Mouse (Mus musculus): ENCODE measurements around the gene Rp2.

- TF ChIP-seq POLR2A (IDR thresholded peaks at IDR 0.05; ENCODE audit: borderline replicate concordance, extremely low read depth, insufficient read depth, insufficient read length, poor library complexity, severe bottlenecking) (no peak), CTCF (IDR thresholded peaks at IDR 0.05; ENCODE audit: borderline replicate concordance, extremely low read depth, insufficient read depth, insufficient read length) (no peak)
Measured at GRCm38 (mm10) chrX:20392942-20393341, 28.7 kb downstream of the Rp2 start.

All from brain, embryonic 14.5 days (tissue).